Mouse (Mus musculus) frontal cortex, postnatal 10 days (tissue): ENCODE measurements around the gene B4galt2.

ENCODE experiments used
- DNase-seq, 2 experiments: peaks; one replicate each; pipeline ENCODE4 v3.0.0; 2022; ENCODE audit warnings: low spot score in 2 of 2, mixed read lengths in 1 of 2

Gene B4galt2

GRCm38 (mm10) chr4:117835531-117836111 lies 47.7 kb downstream of the B4galt2 start:
- peak; percentile 51 to 57 for DNase-seq

DNA sequence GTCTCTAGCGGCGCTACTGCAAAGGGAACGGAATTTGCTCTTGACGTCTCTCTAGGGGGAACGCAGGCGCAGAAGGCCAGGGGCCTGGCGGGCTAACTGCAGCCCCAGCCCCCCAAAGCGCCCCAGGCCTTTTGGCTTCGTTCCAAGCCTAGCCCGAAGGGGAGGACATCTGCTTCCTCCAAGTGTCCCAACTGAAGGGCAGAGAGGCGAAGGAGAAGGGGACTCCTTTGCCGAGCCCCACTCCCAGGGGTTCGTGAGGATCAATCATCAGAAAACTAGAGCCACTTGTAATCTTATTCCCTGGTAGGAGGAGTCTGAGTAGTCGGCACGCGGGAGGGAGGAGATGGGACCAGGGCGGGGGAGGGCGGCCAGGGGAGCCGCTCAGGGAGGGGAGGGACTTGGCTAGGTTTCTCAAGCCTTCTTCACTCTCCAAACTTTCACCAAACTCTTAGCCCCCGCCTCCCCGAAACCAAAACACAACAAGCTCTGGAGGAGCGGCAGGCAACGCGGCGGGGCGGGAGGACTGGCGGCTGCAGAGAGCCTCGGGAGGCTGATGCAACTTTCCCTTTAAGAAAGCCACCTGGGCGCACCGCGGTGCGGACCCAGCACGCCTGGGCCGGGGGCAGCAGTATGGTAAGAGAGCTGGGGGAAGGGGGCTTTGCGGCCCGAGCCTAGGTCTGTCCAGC lies 48.3 kb downstream of the B4galt2 start:
- peak; percentile 44 to 63 for DNase-seq

DNA sequence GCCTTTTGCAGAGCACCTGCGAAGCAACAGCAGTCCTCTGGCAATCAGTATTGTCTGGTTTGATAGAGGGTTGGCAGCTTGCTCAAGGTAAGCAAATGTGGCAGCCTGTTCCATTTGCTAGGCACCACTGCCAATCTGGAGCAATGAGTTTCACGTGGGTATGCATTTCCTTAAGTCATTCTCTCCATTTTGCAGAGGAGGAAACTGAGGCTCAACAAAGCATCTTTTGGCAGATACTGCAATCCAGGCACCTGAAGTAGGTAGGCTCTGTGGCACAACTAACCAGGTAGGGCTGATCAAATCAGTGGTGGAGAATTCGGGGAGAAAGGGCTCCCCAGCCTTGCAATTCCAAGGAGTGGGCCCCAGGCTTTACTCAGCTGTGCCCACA lies 48.8 kb downstream of the B4galt2 start, which contains the start of gene Slc6a9:
Gene Slc6a9 (plus strand): TSS at position 50 of the 388 bp plus-strand sequence.
- DNase-seq: no peak

- DNase-seq: no peak
Measured at GRCm38 (mm10) chr4:117831920-117832691, 51.2 kb downstream of the B4galt2 start.

- no peak for DNase-seq
Measured at GRCm38 (mm10) chr4:117831499-117831898, 51.8 kb downstream of the B4galt2 start.

GRCm38 (mm10) chr4:117830801-117831200 lies 52.5 kb downstream of the B4galt2 start:
- no peak for DNase-seq

- no peak for DNase-seq
Measured at GRCm38 (mm10) chr4:117830124-117830551, 53.1 kb downstream of the B4galt2 start.

GRCm38 (mm10) chr4:117829260-117830123 lies 53.8 kb downstream of the B4galt2 start:
- peak in 1 of 2 experiments; percentile 53 for DNase-seq

- no peak for DNase-seq
Measured at GRCm38 (mm10) chr4:117828572-117829145, 54.6 kb downstream of the B4galt2 start.
